Mouse (Mus musculus) testis, adult 2 months (tissue): ENCODE results near the gene Chrnd.

Experiments
- CTCF ChIP-seq: fragments of 200-500 bp; IDR thresholded peaks from 2 replicates; pipeline ENCODE4 v1.5.1; 2012; ENCODE audit warnings: low read depth, mild to moderate bottlenecking, inconsistent platforms, low read length, moderate library complexity; ENCODE audit not compliant: control insufficient read depth, insufficient read depth, insufficient replicate concordance
- POLR2A ChIP-seq: fragments of 200-500 bp; IDR thresholded peaks from 2 replicates; pipeline ENCODE4 v1.6.1; 2012; ENCODE audit warnings: low read depth, mild to moderate bottlenecking, inconsistent platforms, low read length, moderate library complexity; ENCODE audit not compliant: control insufficient read depth

DNA sequence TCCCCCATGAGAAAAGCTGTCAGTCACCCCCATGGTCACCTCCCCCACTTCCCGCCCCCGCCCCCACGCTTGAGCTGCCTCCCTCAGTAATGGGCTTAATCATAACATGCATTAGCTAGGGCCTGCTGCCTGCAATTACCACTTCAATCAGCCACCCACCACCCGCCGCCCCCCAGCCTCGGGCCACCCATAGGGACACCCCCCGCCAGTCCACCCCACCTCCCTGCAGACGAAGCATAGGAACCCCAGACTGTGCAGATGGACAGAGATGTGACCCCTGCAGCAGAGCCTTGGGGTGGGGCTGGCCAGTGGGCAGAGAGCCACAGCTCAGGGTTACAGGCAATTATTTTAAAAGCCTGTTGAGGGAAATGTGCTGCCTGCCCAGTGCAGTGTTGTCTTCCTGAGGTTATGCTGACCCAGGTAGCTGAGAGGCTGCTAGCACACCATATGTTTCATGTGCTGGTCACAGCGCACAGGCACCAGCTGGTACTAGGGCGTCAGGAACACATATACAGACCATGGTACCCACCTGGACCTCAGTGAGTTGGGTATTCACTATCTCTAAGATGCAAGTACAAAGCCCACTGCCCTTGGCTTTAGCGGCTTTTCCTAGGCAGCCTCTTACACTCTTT is 26.1 kb upstream of the Chrnd start:
- TF ChIP-seq POLR2A (no peak), CTCF (no peak)
